Mouse (Mus musculus): ENCODE measurements around the gene Pam. TPM values are rescaled to one million over a fixed set of nuclear protein-coding genes. Genes with fewer than 3 reads are reported as not detected.

The Pam gene
- polyA plus RNA-seq, 1 experiment, result 67.3 TPM

GRCm38 (mm10) chr1:97802207-97802902, 293.1 kb downstream of the Pam start:
- Histone ChIP-seq H3K36me3 (ENCODE audit: control insufficient read depth, insufficient read depth, low read length) (no peaks in the 10 kb centered on the region), H3K27ac (ENCODE audit: control insufficient read depth, insufficient read depth, low read length) (no peak overlapping the region), H3K27me3 (ENCODE audit: control insufficient read depth, insufficient read depth, low read length) (no peaks in the 10 kb centered on the region), H3K4me3 (ENCODE audit: control insufficient read depth, insufficient read depth, low read length) (no peak overlapping the region), H3K4me1 (replicated peaks; ENCODE audit: control insufficient read depth, insufficient read depth, low read length) (no peaks in the 10 kb centered on the region)
- DNase-seq, result no peak
- 27% methylated on average over 4 of the region's 4 CpGs for WGBS
- TF ChIP-seq POLR2A (IDR thresholded peaks at IDR 0.05; ENCODE audit: control insufficient read depth, extremely low read depth, insufficient read depth, low read length, poor library complexity), result no peak
- TF ChIP-seq CTCF (IDR thresholded peaks at IDR 0.05; ENCODE audit: borderline replicate concordance, control insufficient read depth, extremely low read depth, insufficient read depth, low read length, poor library complexity), result no peak

GRCm38 (mm10) chr1:97795936-97796335, 299.5 kb downstream of the Pam start:
- Histone ChIP-seq H3K4me3 (ENCODE audit: control insufficient read depth, insufficient read depth, low read length) (no peak overlapping the region), H3K27me3 (ENCODE audit: control insufficient read depth, insufficient read depth, low read length) (no peaks in the 10 kb centered on the region), H3K27ac (ENCODE audit: control insufficient read depth, insufficient read depth, low read length) (no peak overlapping the region), H3K4me1 (replicated peaks; ENCODE audit: control insufficient read depth, insufficient read depth, low read length) (no peaks in the 10 kb centered on the region), H3K36me3 (ENCODE audit: control insufficient read depth, insufficient read depth, low read length) (no peaks in the 10 kb centered on the region)
- 95% methylated on average over 9 of the region's 9 CpGs for WGBS
- no peak for DNase-seq
- TF ChIP-seq POLR2A (IDR thresholded peaks at IDR 0.05; ENCODE audit: control insufficient read depth, extremely low read depth, insufficient read depth, low read length, poor library complexity) (no peak), CTCF (IDR thresholded peaks at IDR 0.05; ENCODE audit: borderline replicate concordance, control insufficient read depth, extremely low read depth, insufficient read depth, low read length, poor library complexity) (no peak)

- no peak overlapping the region for H3K27ac ChIP-seq (ENCODE audit: control insufficient read depth, insufficient read depth, low read length)
- no peaks in the 10 kb centered on the region for H3K4me1 ChIP-seq (replicated peaks; ENCODE audit: control insufficient read depth, insufficient read depth, low read length)
- H3K27me3 ChIP-seq (ENCODE audit: control insufficient read depth, insufficient read depth, low read length), result no peaks in the 10 kb centered on the region
- WGBS, result 96% methylated on average over 3 of the region's 3 CpGs
- no peak for TF ChIP-seq POLR2A (IDR thresholded peaks at IDR 0.05; ENCODE audit: control insufficient read depth, extremely low read depth, insufficient read depth, low read length, poor library complexity)
- TF ChIP-seq CTCF (IDR thresholded peaks at IDR 0.05; ENCODE audit: borderline replicate concordance, control insufficient read depth, extremely low read depth, insufficient read depth, low read length, poor library complexity), result no peak
- no peaks in the 10 kb centered on the region for H3K36me3 ChIP-seq (ENCODE audit: control insufficient read depth, insufficient read depth, low read length)
- H3K4me3 ChIP-seq (ENCODE audit: control insufficient read depth, insufficient read depth, low read length), result no peak overlapping the region
- no peak for DNase-seq
Measured at GRCm38 (mm10) chr1:97794110-97794509, 301.3 kb downstream of the Pam start.

GRCm38 (mm10) chr1:97788490-97788889, 307.0 kb downstream of the Pam start:
- Histone ChIP-seq H3K4me1 (replicated peaks; ENCODE audit: control insufficient read depth, insufficient read depth, low read length) (no peaks in the 10 kb centered on the region), H3K4me3 (ENCODE audit: control insufficient read depth, insufficient read depth, low read length) (no peak overlapping the region), H3K27me3 (ENCODE audit: control insufficient read depth, insufficient read depth, low read length) (no peaks in the 10 kb centered on the region), H3K27ac (ENCODE audit: control insufficient read depth, insufficient read depth, low read length) (no peak overlapping the region), H3K36me3 (ENCODE audit: control insufficient read depth, insufficient read depth, low read length) (no peaks in the 10 kb centered on the region)
- no peak for DNase-seq
- TF ChIP-seq POLR2A (IDR thresholded peaks at IDR 0.05; ENCODE audit: control insufficient read depth, extremely low read depth, insufficient read depth, low read length, poor library complexity) (no peak), CTCF (IDR thresholded peaks at IDR 0.05; ENCODE audit: borderline replicate concordance, control insufficient read depth, extremely low read depth, insufficient read depth, low read length, poor library complexity) (no peak)
- 93% methylated on average over 2 of the region's 2 CpGs for WGBS

- TF ChIP-seq CTCF (IDR thresholded peaks at IDR 0.05; ENCODE audit: borderline replicate concordance, control insufficient read depth, extremely low read depth, insufficient read depth, low read length, poor library complexity), result no peak
- TF ChIP-seq POLR2A (IDR thresholded peaks at IDR 0.05; ENCODE audit: control insufficient read depth, extremely low read depth, insufficient read depth, low read length, poor library complexity), result no peak
- Histone ChIP-seq H3K36me3 (ENCODE audit: control insufficient read depth, insufficient read depth, low read length) (no peaks in the 10 kb centered on the region), H3K4me1 (replicated peaks; ENCODE audit: control insufficient read depth, insufficient read depth, low read length) (no peaks in the 10 kb centered on the region), H3K4me3 (ENCODE audit: control insufficient read depth, insufficient read depth, low read length) (no peak overlapping the region), H3K27me3 (ENCODE audit: control insufficient read depth, insufficient read depth, low read length) (no peaks in the 10 kb centered on the region), H3K27ac (ENCODE audit: control insufficient read depth, insufficient read depth, low read length) (no peak overlapping the region)
- 95% methylated on average over 3 of the region's 3 CpGs for WGBS
- DNase-seq, result no peak
Measured at GRCm38 (mm10) chr1:97787674-97788073, 307.8 kb downstream of the Pam start.

GRCm38 (mm10) chr1:97785685-97786393, 309.6 kb downstream of the Pam start:
- Histone ChIP-seq H3K27ac (ENCODE audit: control insufficient read depth, insufficient read depth, low read length) (no peak overlapping the region), H3K36me3 (ENCODE audit: control insufficient read depth, insufficient read depth, low read length) (no peaks in the 10 kb centered on the region), H3K4me1 (replicated peaks; ENCODE audit: control insufficient read depth, insufficient read depth, low read length) (no peaks in the 10 kb centered on the region), H3K27me3 (ENCODE audit: control insufficient read depth, insufficient read depth, low read length) (no peaks in the 10 kb centered on the region), H3K4me3 (ENCODE audit: control insufficient read depth, insufficient read depth, low read length) (no peak overlapping the region)
- no peak for DNase-seq
- 93% methylated on average over 11 of the region's 11 CpGs for WGBS
- no peak for TF ChIP-seq POLR2A (IDR thresholded peaks at IDR 0.05; ENCODE audit: control insufficient read depth, extremely low read depth, insufficient read depth, low read length, poor library complexity)
- TF ChIP-seq CTCF (IDR thresholded peaks at IDR 0.05; ENCODE audit: borderline replicate concordance, control insufficient read depth, extremely low read depth, insufficient read depth, low read length, poor library complexity), result no peak

Measured in thymus, adult 2 months (tissue).